Mouse (Mus musculus): ENCODE data around the gene Foxo6. TPM values are rescaled to one million over a fixed set of nuclear protein-coding genes. Genes with fewer than 3 reads are reported as not detected.

The Foxo6 gene
- polyA plus RNA-seq, 2 experiments: 0.29 to 2.0 TPM

DNA sequence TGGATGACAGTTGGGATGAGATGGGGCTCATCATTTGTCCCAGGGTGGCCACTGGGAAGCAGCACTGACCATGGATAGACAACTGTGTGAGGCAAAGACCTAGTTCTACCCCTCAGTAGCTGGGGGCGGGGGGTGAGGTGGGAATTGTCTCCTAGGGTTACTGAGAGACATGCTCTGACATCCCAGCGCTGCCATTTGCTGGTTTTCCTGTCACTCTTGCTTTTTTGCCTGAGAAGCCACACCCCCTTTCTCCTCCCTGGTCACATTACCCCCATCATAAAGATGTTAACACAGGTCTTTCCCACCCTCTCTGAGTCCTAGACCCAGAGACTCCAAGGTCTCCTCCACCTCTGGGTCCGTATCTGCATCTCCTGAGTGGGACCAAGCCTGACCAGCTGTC lies 47.7 kb downstream of the Foxo6 start:
- DNase-seq (ENCODE audit: low spot score) (no peak), ATAC-seq (ENCODE audit: low FRiP score, low read depth) (no peak)
- no peaks in the 10 kb centered on the region for H3K9me3 ChIP-seq (ENCODE audit: control insufficient read depth, low read length)
- H3K4me3 ChIP-seq (replicated peaks; ENCODE audit: low read length): no peak overlapping the region
- TF ChIP-seq POLR2A (IDR thresholded peaks at IDR 0.05; ENCODE audit: borderline replicate concordance, extremely low read depth, insufficient read depth, insufficient read length): no peak
- peaks cover 8% of the 10 kb centered on the region for H3K4me1 ChIP-seq (ENCODE audit: control insufficient read depth, insufficient read depth, low read length)
- H3K36me3 ChIP-seq (ENCODE audit: control insufficient read depth, insufficient read depth, low read length): no peaks in the 10 kb centered on the region
- 69% methylated on average over 3 of the region's 3 CpGs for WGBS
- H3K4me2 ChIP-seq (replicated peaks; ENCODE audit: low read depth, low read length, severe bottlenecking): no peak overlapping the region
- H3K27me3 ChIP-seq (ENCODE audit: control insufficient read depth, insufficient read depth, low read length): no peaks in the 10 kb centered on the region
- H3K9ac ChIP-seq (ENCODE audit: low read depth, low read length, severe bottlenecking): no peak overlapping the region
- H3K27ac ChIP-seq (replicated peaks; ENCODE audit: low read depth, low read length): no peak overlapping the region

- WGBS: 56% methylated on average over 2 of the region's 2 CpGs
- H3K27me3 ChIP-seq (ENCODE audit: control insufficient read depth, insufficient read depth, low read length): no peaks in the 10 kb centered on the region
Measured at GRCm38 (mm10) chr4:120233243-120233642, 53.9 kb downstream of the Foxo6 start.

GRCm38 (mm10) chr4:120232541-120232940 lies 54.6 kb downstream of the Foxo6 start:
- no peaks in the 10 kb centered on the region for H3K4me1 ChIP-seq (ENCODE audit: control insufficient read depth, insufficient read depth, low read length)
- no peak for ATAC-seq (ENCODE audit: low FRiP score, low read depth)
- H3K27ac ChIP-seq (replicated peaks; ENCODE audit: low read depth, low read length): no peak overlapping the region
- no peaks in the 10 kb centered on the region for H3K27me3 ChIP-seq (ENCODE audit: control insufficient read depth, insufficient read depth, low read length)
- H3K4me2 ChIP-seq (replicated peaks; ENCODE audit: low read depth, low read length, severe bottlenecking): no peak overlapping the region
- H3K36me3 ChIP-seq (ENCODE audit: control insufficient read depth, insufficient read depth, low read length): no peaks in the 10 kb centered on the region
- WGBS: 82% methylated on average over 2 of the region's 2 CpGs
- TF ChIP-seq POLR2A (IDR thresholded peaks at IDR 0.05; ENCODE audit: borderline replicate concordance, extremely low read depth, insufficient read depth, insufficient read length): no peak
- H3K9ac ChIP-seq (ENCODE audit: low read depth, low read length, severe bottlenecking): no peak overlapping the region
- no peak overlapping the region for H3K4me3 ChIP-seq (replicated peaks; ENCODE audit: low read length)
- H3K9me3 ChIP-seq (ENCODE audit: control insufficient read depth, low read length): no peaks in the 10 kb centered on the region
- no peak for DNase-seq (ENCODE audit: low spot score)

More at GRCm38 (mm10) chr4:120233243-120233642, 53.9 kb downstream of the Foxo6 start:
- ATAC-seq (ENCODE audit: low FRiP score, low read depth): no peak
- Histone ChIP-seq H3K27ac (replicated peaks; ENCODE audit: low read depth, low read length) (no peak overlapping the region), H3K9me3 (ENCODE audit: control insufficient read depth, low read length) (no peaks in the 10 kb centered on the region), H3K4me3 (replicated peaks; ENCODE audit: low read length) (no peak overlapping the region), H3K4me1 (ENCODE audit: control insufficient read depth, insufficient read depth, low read length) (no peaks in the 10 kb centered on the region), H3K4me2 (replicated peaks; ENCODE audit: low read depth, low read length, severe bottlenecking) (no peak overlapping the region), H3K9ac (ENCODE audit: low read depth, low read length, severe bottlenecking) (no peak overlapping the region), H3K36me3 (ENCODE audit: control insufficient read depth, insufficient read depth, low read length) (no peaks in the 10 kb centered on the region)
- DNase-seq (ENCODE audit: low spot score): no peak
- no peak for TF ChIP-seq POLR2A (IDR thresholded peaks at IDR 0.05; ENCODE audit: borderline replicate concordance, extremely low read depth, insufficient read depth, insufficient read length)

DNA sequence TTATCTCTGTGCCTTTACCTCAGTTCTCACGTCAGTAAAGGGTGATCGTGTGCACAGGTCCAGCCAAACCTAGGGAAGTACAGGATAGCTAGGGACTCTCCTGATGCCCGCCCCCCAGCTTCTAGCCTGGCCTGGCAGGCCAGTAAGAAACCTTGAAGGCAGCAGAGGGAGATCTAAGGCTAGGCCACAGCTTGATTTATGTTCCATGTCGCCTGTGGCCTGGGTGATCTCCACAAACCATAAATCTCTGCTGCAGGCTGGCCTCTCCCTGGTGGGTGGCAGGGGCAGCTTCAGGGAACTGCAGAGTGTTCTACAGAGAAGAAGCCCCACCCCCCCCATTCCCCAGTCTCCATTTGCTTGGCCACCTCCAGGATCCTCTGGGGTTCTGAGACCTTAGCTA lies 55.2 kb downstream of the Foxo6 start:
- Histone ChIP-seq H3K9me3 (ENCODE audit: control insufficient read depth, low read length) (no peaks in the 10 kb centered on the region), H3K27me3 (ENCODE audit: control insufficient read depth, insufficient read depth, low read length) (no peaks in the 10 kb centered on the region), H3K27ac (replicated peaks; ENCODE audit: low read depth, low read length) (no peak overlapping the region), H3K9ac (ENCODE audit: low read depth, low read length, severe bottlenecking) (no peak overlapping the region), H3K4me1 (ENCODE audit: control insufficient read depth, insufficient read depth, low read length) (no peaks in the 10 kb centered on the region), H3K36me3 (ENCODE audit: control insufficient read depth, insufficient read depth, low read length) (no peaks in the 10 kb centered on the region), H3K4me3 (replicated peaks; ENCODE audit: low read length) (no peak overlapping the region), H3K4me2 (replicated peaks; ENCODE audit: low read depth, low read length, severe bottlenecking) (no peak overlapping the region)
- DNase-seq (ENCODE audit: low spot score) (no peak), ATAC-seq (ENCODE audit: low FRiP score, low read depth) (no peak)
- no peak for TF ChIP-seq POLR2A (IDR thresholded peaks at IDR 0.05; ENCODE audit: borderline replicate concordance, extremely low read depth, insufficient read depth, insufficient read length)
- 34% methylated on average over 4 of the region's 4 CpGs for WGBS

- H3K4me1 ChIP-seq (ENCODE audit: control insufficient read depth, insufficient read depth, low read length): no peaks in the 10 kb centered on the region
- no peak overlapping the region for H3K27ac ChIP-seq (replicated peaks; ENCODE audit: low read depth, low read length)
- no peaks in the 10 kb centered on the region for H3K27me3 ChIP-seq (ENCODE audit: control insufficient read depth, insufficient read depth, low read length)
- 17% methylated on average over 6 of the region's 6 CpGs for WGBS
- ATAC-seq (ENCODE audit: low FRiP score, low read depth) (0 out of 2 replicates have a peak, but pooled peaks have one; percentile 30), DNase-seq (ENCODE audit: low spot score) (peak; percentile 54)
- H3K4me3 ChIP-seq (replicated peaks; ENCODE audit: low read length): no peak overlapping the region
- H3K9ac ChIP-seq (ENCODE audit: low read depth, low read length, severe bottlenecking): no peak overlapping the region
- TF ChIP-seq POLR2A (IDR thresholded peaks at IDR 0.05; ENCODE audit: borderline replicate concordance, extremely low read depth, insufficient read depth, insufficient read length): no peak
- H3K9me3 ChIP-seq (ENCODE audit: control insufficient read depth, low read length): no peaks in the 10 kb centered on the region
- H3K36me3 ChIP-seq (ENCODE audit: control insufficient read depth, insufficient read depth, low read length): no peaks in the 10 kb centered on the region
- no peak overlapping the region for H3K4me2 ChIP-seq (replicated peaks; ENCODE audit: low read depth, low read length, severe bottlenecking)
Measured at GRCm38 (mm10) chr4:120230256-120230649, 56.9 kb downstream of the Foxo6 start.
